Mouse (Mus musculus): Measurements from ENCODE around the gene Klhl40.

DNA sequence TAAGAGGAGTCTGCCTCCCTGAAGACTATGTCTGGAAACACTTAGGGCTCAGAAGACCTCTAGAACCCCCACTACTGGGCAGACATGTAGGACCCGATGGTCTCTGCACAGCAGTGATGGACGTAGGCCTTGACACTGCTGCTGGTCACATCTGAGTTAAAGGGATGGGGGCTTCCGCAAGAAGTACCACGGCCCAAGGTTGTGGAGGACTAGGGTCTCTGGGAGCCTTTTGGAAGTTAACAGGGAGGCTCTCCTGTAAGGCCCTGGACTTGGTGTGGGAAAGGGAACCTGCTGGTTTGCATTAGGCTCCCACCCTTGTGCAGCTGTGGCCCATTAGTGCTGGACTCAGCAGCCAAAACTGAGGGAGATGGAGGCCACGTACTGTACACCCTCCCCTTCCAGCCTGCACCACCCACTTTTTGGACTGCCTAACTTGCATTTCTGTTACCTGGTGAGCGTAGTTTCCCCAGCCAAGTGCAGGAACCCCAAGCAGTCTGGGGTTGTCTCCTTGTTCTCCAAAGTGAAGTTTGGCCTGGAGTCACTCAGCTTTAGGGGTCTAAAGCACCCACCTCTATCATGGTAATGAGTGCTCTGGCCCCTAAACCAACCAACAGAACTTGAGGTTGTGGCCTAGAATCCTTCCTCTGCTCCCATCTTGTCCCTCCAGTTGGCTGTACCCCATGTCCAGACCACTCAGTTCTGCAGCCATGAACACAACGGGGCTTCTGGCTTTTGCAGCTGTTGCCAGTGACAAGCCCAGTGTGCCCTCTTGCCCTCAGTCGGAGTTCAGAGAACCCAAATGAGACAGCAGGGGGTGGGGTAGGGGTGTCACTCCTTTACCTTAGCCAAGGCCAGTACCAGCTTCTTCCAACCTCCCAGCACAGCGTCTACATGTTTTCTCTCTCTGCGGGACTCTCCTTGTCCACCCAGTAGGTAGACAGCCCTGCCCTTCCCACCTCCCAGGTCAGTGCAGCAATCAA, 19.3 kb upstream of the Klhl40 start:
- TF ChIP-seq CTCF (IDR thresholded peaks at IDR 0.05; ENCODE audit: low read depth), result no peak
- TF ChIP-seq EP300 (IDR thresholded peaks at IDR 0.05; ENCODE audit: low read depth), result no peak

Measured in heart, postnatal 0 days (tissue).